Mouse (Mus musculus): ENCODE data around the gene Ryr2. TPM values are rescaled to one million over a fixed set of nuclear protein-coding genes. Genes with fewer than 3 reads are reported as not detected.

Gene Ryr2
- polyA plus RNA-seq, 1 experiment from 2014 or later, result 2.7 TPM

DNA sequence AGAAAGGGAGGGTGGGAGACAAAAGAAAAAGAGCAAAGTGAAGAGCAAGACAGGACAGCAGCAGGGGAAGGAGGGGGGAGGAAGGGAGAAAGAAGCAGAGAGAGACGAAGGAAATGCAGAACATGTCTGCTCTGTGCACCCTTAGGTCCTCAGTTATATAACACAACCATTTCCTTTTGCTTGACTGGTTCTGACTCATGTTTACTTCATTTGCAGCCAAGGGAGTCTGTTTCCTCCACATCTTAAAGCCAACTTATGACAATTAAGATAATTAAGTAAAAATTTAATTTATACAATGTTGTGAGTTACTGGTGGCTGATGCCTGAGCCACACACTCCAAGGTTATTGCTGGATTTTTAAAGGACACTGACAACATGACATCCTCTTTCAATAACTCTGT is 569.9 kb downstream of the Ryr2 start:
- ATAC-seq, result no peak
- no peaks in the 10 kb centered on the region for H3K36me3 ChIP-seq
- H3K9me3 ChIP-seq, result no peaks in the 10 kb centered on the region
- H3K4me1 ChIP-seq (replicated peaks), result no peaks in the 10 kb centered on the region
- H3K9ac ChIP-seq (replicated peaks), result no peak overlapping the region
- WGBS, result 67% methylated on average over 1 of the region's 1 CpGs
- no peaks in the 10 kb centered on the region for H3K27me3 ChIP-seq
- no peak overlapping the region for H3K27ac ChIP-seq
- H3K4me3 ChIP-seq (replicated peaks), result no peak overlapping the region
- H3K4me2 ChIP-seq (replicated peaks), result no peak overlapping the region

DNA sequence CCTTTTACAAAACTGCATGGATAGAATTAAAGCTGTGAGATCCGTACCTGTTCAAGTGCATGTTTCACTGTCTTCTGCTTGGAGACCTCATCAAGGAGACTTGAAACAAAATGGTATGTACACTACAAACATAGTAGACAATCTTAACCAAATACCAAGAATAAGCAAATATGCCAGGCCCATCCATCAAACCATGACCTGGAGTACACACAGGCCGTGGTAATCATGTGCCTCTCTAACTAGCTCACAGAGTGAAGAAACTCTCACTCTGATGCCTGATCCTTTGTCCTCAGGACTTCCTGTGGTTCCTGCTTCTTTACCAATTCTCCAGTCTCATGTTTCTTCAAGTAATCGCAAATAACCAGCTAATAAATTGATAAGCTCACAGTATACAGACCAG is 570.9 kb downstream of the Ryr2 start:
- H3K9ac ChIP-seq (replicated peaks), result no peak overlapping the region
- no peak overlapping the region for H3K27ac ChIP-seq
- H3K4me2 ChIP-seq (replicated peaks), result no peak overlapping the region
- H3K4me1 ChIP-seq (replicated peaks), result no peaks in the 10 kb centered on the region
- no peaks in the 10 kb centered on the region for H3K36me3 ChIP-seq
- no peak for ATAC-seq
- 85% methylated on average over 3 of the region's 3 CpGs for WGBS
- H3K4me3 ChIP-seq (replicated peaks), result no peak overlapping the region
- H3K9me3 ChIP-seq, result no peaks in the 10 kb centered on the region
- no peaks in the 10 kb centered on the region for H3K27me3 ChIP-seq

- H3K4me2 ChIP-seq (replicated peaks), result no peak overlapping the region
- no peak overlapping the region for H3K27ac ChIP-seq
- no peaks in the 10 kb centered on the region for H3K36me3 ChIP-seq
- WGBS, result 68% methylated on average over 2 of the region's 2 CpGs
- H3K9me3 ChIP-seq, result no peaks in the 10 kb centered on the region
- H3K4me1 ChIP-seq (replicated peaks), result no peaks in the 10 kb centered on the region
- ATAC-seq, result no peak
- no peak overlapping the region for H3K4me3 ChIP-seq (replicated peaks)
- no peaks in the 10 kb centered on the region for H3K27me3 ChIP-seq
- no peak overlapping the region for H3K9ac ChIP-seq (replicated peaks)
Observed at GRCm38 (mm10) chr13:11533265-11533664, 573.5 kb downstream of the Ryr2 start.

- H3K4me3 ChIP-seq (replicated peaks), result no peak overlapping the region
- H3K9ac ChIP-seq (replicated peaks), result no peak overlapping the region
- no peak for ATAC-seq
- H3K27ac ChIP-seq, result no peak overlapping the region
- no peak overlapping the region for H3K4me2 ChIP-seq (replicated peaks)
- H3K9me3 ChIP-seq, result no peaks in the 10 kb centered on the region
- no peaks in the 10 kb centered on the region for H3K36me3 ChIP-seq
- no peaks in the 10 kb centered on the region for H3K27me3 ChIP-seq
- no peaks in the 10 kb centered on the region for H3K4me1 ChIP-seq (replicated peaks)
- 92% methylated on average over 7 of the region's 7 CpGs for WGBS
Observed at GRCm38 (mm10) chr13:11532014-11532890, 574.5 kb downstream of the Ryr2 start.

GRCm38 (mm10) chr13:11523612-11524011 is 583.1 kb downstream of the Ryr2 start:
- Histone ChIP-seq H3K27ac (no peak overlapping the region), H3K4me2 (replicated peaks) (no peak overlapping the region), H3K4me3 (replicated peaks) (no peak overlapping the region), H3K27me3 (no peaks in the 10 kb centered on the region), H3K4me1 (replicated peaks) (no peaks in the 10 kb centered on the region), H3K9ac (replicated peaks) (no peak overlapping the region), H3K36me3 (no peaks in the 10 kb centered on the region), H3K9me3 (no peaks in the 10 kb centered on the region)
- no peak for ATAC-seq
- WGBS, result 88% methylated on average over 4 of the region's 4 CpGs

GRCm38 (mm10) chr13:11520765-11521164 is 586.0 kb downstream of the Ryr2 start:
- H3K36me3 ChIP-seq, result no peaks in the 10 kb centered on the region
- H3K9me3 ChIP-seq, result no peaks in the 10 kb centered on the region
- no peak overlapping the region for H3K4me2 ChIP-seq (replicated peaks)
- H3K4me3 ChIP-seq (replicated peaks), result no peak overlapping the region
- H3K27ac ChIP-seq, result no peak overlapping the region
- no peak for ATAC-seq
- H3K27me3 ChIP-seq, result no peaks in the 10 kb centered on the region
- 85% methylated on average over 2 of the region's 2 CpGs for WGBS
- H3K4me1 ChIP-seq (replicated peaks), result no peaks in the 10 kb centered on the region
- no peak overlapping the region for H3K9ac ChIP-seq (replicated peaks)

DNA sequence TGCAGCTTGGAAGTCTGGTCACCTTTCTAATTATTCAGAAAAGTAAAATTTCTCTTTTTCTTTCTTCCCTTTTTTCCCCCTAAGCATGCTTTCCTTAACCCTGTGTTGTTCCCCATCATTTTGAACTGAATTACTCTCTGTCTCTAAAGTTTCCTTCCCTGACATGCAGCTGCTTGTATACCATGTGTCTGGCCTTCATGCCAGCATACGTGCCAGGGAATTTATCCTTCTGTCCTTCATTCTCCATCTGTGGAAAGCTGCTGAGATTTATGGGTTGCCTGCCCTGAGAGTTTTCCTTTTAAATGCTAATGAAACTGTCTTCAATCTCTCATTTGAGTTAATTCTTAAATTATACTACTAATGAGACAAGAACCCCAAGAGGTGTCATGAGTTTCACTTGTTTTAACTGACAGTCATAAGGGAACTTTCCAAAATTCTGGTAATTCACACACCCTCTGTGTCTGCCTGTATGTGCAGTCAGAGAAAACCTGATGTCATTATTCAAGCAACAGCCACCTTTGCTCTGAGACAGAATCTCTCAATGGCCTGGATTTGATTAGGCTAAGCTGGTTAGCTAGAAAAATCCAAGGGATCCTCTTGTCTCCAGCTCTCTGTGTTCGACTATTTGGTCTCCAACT is 595.1 kb downstream of the Ryr2 start:
- H3K9me3 ChIP-seq, result no peaks in the 10 kb centered on the region
- no peak for ATAC-seq
- WGBS, result 70% methylated on average over 2 of the region's 2 CpGs

More for the DNA sequence above, 595.1 kb downstream of the Ryr2 start:
- Histone ChIP-seq H3K27me3 (no peaks in the 10 kb centered on the region), H3K4me1 (replicated peaks) (no peaks in the 10 kb centered on the region), H3K27ac (no peak overlapping the region), H3K4me2 (replicated peaks) (no peak overlapping the region), H3K4me3 (replicated peaks) (no peak overlapping the region), H3K9ac (replicated peaks) (no peak overlapping the region), H3K36me3 (no peaks in the 10 kb centered on the region)

Other genes with a start within 250 kb of the Ryr2 start
- gene Mtr, start 151.2 kb upstream of the Ryr2 start, polyA plus RNA-seq (2015; fragmentation: Nextera tagmentation; extraction: Ambion mirVana), result 5.3 and 6.6 TPM in 2 replicates
- gene Actn2, start 233.8 kb upstream of the Ryr2 start, polyA plus RNA-seq (2015; fragmentation: Nextera tagmentation; extraction: Ambion mirVana), result 1.1 and 1.7 TPM in 2 replicates

Measured in midbrain, embryonic 13.5 days (tissue).